13 mouse cellular contexts compared by ENCODE assay signal in genomic region chr5:32080490-32081219, GRCm38 (mm10). TPM values are rescaled to one million over a fixed set of nuclear protein-coding genes. Genes with fewer than 3 reads are reported as not detected.
A peak's percentile ranks its signal among the peaks of the same experiment; 100 is the strongest.
DNase-seq lines count a peak whose midpoint lies in the region; ATAC-seq and TF ChIP-seq lines count a peak whose summit lies in the region.
"Had no signal": no experiment of that assay in that cellular context is flagged by ENCODE, and none has a peak within 500 bp of the region (broad histone marks: within the 10 kb centered on the region; RNA-seq: fewer than 3 reads in every experiment).

No protein-coding gene starts in this region.

- 0 out of 2 replicates have a peak overlapping the region, but pooled peaks have one; percentile 7 for H3K27ac ChIP-seq in kidney, embryonic 16.5 days (ENCODE audit: low read length)
- 0 out of 2 replicates have a peak overlapping the region, but pooled peaks have one; percentile 24 for H3K27ac ChIP-seq in olfactory bulb, adult 2 months (ENCODE audit: insufficient read depth, low read depth, low read length)
- no peak overlapping the region for H3K27ac ChIP-seq in liver, embryonic 12.5 days
- H3K27ac ChIP-seq: intestine, embryonic 15.5 days; liver, embryonic 13.5 days; midbrain, embryonic 12.5 days; neural tube, embryonic 12.5 days had no signal

- 0 out of 2 replicates have a peak, but pooled peaks cover under 1% of the 10 kb centered on the region for H3K36me3 ChIP-seq in kidney, embryonic 16.5 days (ENCODE audit: insufficient read depth, low read length)
- no peaks in the 10 kb centered on the region for H3K36me3 ChIP-seq in liver, embryonic 12.5 days
- H3K36me3 ChIP-seq: intestine, embryonic 15.5 days; liver, embryonic 13.5 days; midbrain, embryonic 12.5 days; neural tube, embryonic 12.5 days had no signal

- H3K9ac ChIP-seq in kidney, embryonic 16.5 days (replicated peaks; ENCODE audit: low read length) = no peak overlapping the region
- H3K9ac ChIP-seq in liver, embryonic 12.5 days = no peak overlapping the region
- H3K9ac ChIP-seq: intestine, embryonic 15.5 days; liver, embryonic 13.5 days; midbrain, embryonic 12.5 days; neural tube, embryonic 12.5 days had no signal

- ATAC-seq in frontal cortex, adult (ENCODE audit: low TSS enrichment) = peak; percentile 86
- ATAC-seq in kidney, embryonic 16.5 days (ENCODE audit: low FRiP score, low TSS enrichment) = no peak
- no peak for ATAC-seq in liver, embryonic 12.5 days
- ATAC-seq: intestine, embryonic 15.5 days had no signal

- no peak for TF ChIP-seq CTCF in brain, embryonic 14.5 days (IDR thresholded peaks at IDR 0.05; ENCODE audit: borderline replicate concordance, extremely low read depth, insufficient read depth, insufficient read length)
- TF ChIP-seq CTCF in olfactory bulb, adult 2 months (IDR thresholded peaks at IDR 0.05; ENCODE audit: insufficient read depth, low read depth, low read length) = no peak

- H3K27me3 ChIP-seq in kidney, embryonic 16.5 days (ENCODE audit: insufficient read depth, low read length) = no peaks in the 10 kb centered on the region
- no peaks in the 10 kb centered on the region for H3K27me3 ChIP-seq in liver, embryonic 12.5 days (replicated peaks)
- H3K27me3 ChIP-seq: intestine, embryonic 15.5 days; liver, embryonic 13.5 days; midbrain, embryonic 12.5 days; neural tube, embryonic 12.5 days had no signal

- no peaks in the 10 kb centered on the region for H3K4me1 ChIP-seq in kidney, embryonic 16.5 days (ENCODE audit: insufficient read depth, low read length)
- H3K4me1 ChIP-seq in olfactory bulb, adult 2 months (ENCODE audit: control insufficient read depth, insufficient read depth, low read length) = peaks cover 14% of the 10 kb centered on the region
- peaks cover 7% of the 10 kb centered on the region; the same call in 1 of the 2 replicates for H3K4me1 ChIP-seq in liver, embryonic 12.5 days

- no peak for TF ChIP-seq POLR2A in brain, embryonic 14.5 days (IDR thresholded peaks at IDR 0.05; ENCODE audit: borderline replicate concordance, extremely low read depth, insufficient read depth, insufficient read length, poor library complexity, severe bottlenecking)
- no peak for TF ChIP-seq POLR2A in olfactory bulb, adult 2 months (IDR thresholded peaks at IDR 0.05; ENCODE audit: insufficient read depth, low read depth, low read length)

- WGBS in kidney, embryonic 16.5 days = 47% methylated on average over 7 of the region's 7 CpGs
- 17% methylated on average over 7 of the region's 7 CpGs for WGBS in olfactory bulb, adult 2 months
- 40% methylated on average over 7 of the region's 7 CpGs for WGBS in liver, embryonic 12.5 days (ENCODE audit: insufficient replicate concordance)

- H3K9me3 ChIP-seq in kidney, embryonic 16.5 days (ENCODE audit: low read length) = no peaks in the 10 kb centered on the region
- no peaks in the 10 kb centered on the region for H3K9me3 ChIP-seq in liver, embryonic 12.5 days (replicated peaks)
- H3K9me3 ChIP-seq: intestine, embryonic 15.5 days; liver, embryonic 13.5 days; midbrain, embryonic 12.5 days; neural tube, embryonic 12.5 days had no signal

- H3K4me3 ChIP-seq in kidney, embryonic 16.5 days (ENCODE audit: low read length) = no peak overlapping the region
- no peak overlapping the region for H3K4me3 ChIP-seq in olfactory bulb, adult 2 months (ENCODE audit: insufficient read depth, low read depth, low read length)
- H3K4me3 ChIP-seq in liver, embryonic 12.5 days = no peak overlapping the region
- H3K4me3 ChIP-seq: intestine, embryonic 15.5 days; liver, embryonic 13.5 days; midbrain, embryonic 12.5 days; neural tube, embryonic 12.5 days had no signal

- H3K4me2 ChIP-seq in kidney, embryonic 16.5 days (replicated peaks; ENCODE audit: low read depth, low read length) = no peak overlapping the region
- H3K4me2 ChIP-seq in liver, embryonic 12.5 days = no peak overlapping the region
- H3K4me2 ChIP-seq: intestine, embryonic 15.5 days; liver, embryonic 13.5 days; midbrain, embryonic 12.5 days; neural tube, embryonic 12.5 days had no signal

- DNase-seq in frontal cortex, postnatal 10 days (ENCODE audit: low spot score in 2 of 2) = no peak
- no peak for DNase-seq in kidney, postnatal 4 days
- peak; percentile 25 for DNase-seq in brain, embryonic 14.5 days (ENCODE audit: low read depth)
- no peak for DNase-seq in thymus, adult 18-20 months
- DNase-seq: B cell, adult 2 months; liver, embryonic 13.5 days had no signal

RNA-seq across cellular contexts. Expression of gene Fosl2, which starts 54.9 kb away (rescaled TPM):
- 5.5 and 6.5 TPM in 2 replicates for polyA plus RNA-seq in kidney, embryonic 16.5 days (2015; fragmentation: Nextera tagmentation; extraction: Ambion mirVana)
- polyA plus RNA-seq in brain, embryonic 14.5 days (2012; rRNA removed) = 3.2 and 3.4 TPM in 2 replicates
- polyA plus RNA-seq in olfactory bulb, adult 2 months (2012; ENCODE audit: insufficient read depth, insufficient read length, low replicate concordance, missing spikeins) = not detected in 2 replicates
- polyA plus RNA-seq in liver, embryonic 12.5 days (2016; fragmentation: Nextera tagmentation; extraction: Ambion mirVana) = 0.73 and 0.84 TPM in 2 replicates
